Mouse (Mus musculus) large intestine, adult 2 months (tissue): Measurements from ENCODE around the gene Rab7. TPM values are rescaled to one million over a fixed set of nuclear protein-coding genes. Genes with fewer than 3 reads are reported as not detected.

Experiments
- polyA plus RNA-seq: library from polyadenylated mRNA; depleted of rRNA; stranded (reverse); fragments of >200 nt; gene quantifications from 2 replicates; pipeline ENCODE4 v1.2.3, GENCODE M21; 2012; rRNA removed

Rab7 gene
- polyA plus RNA-seq, 1 experiment = 144 TPM

Other genes with a start within 250 kb of the Rab7 start
- gene Rab43, start 233.1 kb downstream of the Rab7 start, polyA plus RNA-seq = 48.8 and 74.9 TPM in 2 replicates
- gene Gm45140, start 209.5 kb downstream of the Rab7 start, polyA plus RNA-seq = 0.16 and 1.2 TPM in 2 replicates
- 12.4 and 17.4 TPM in 2 replicates for gene Isy1, start 206.5 kb downstream of the Rab7 start, polyA plus RNA-seq
- 177 and 180 TPM in 2 replicates for gene Cnbp, start 194.2 kb downstream of the Rab7 start, polyA plus RNA-seq
- gene Copg1, start 157.5 kb downstream of the Rab7 start, polyA plus RNA-seq = 68.1 and 77.5 TPM in 2 replicates
- gene Hmces, start 131.3 kb downstream of the Rab7 start, polyA plus RNA-seq = 19.4 and 20.3 TPM in 2 replicates
- 3.0 and 5.0 TPM in 2 replicates for gene H1fx, start 63.6 kb downstream of the Rab7 start, polyA plus RNA-seq
- gene Rpn1, start 39.2 kb upstream of the Rab7 start, polyA plus RNA-seq = 282 and 305 TPM in 2 replicates
- gene Gata2, start 148.6 kb upstream of the Rab7 start, polyA plus RNA-seq = 1.7 and 2.6 TPM in 2 replicates
- not detected in 2 replicates for gene Dnajb8, start 177.0 kb upstream of the Rab7 start, polyA plus RNA-seq